Mouse (Mus musculus) embryo, embryonic 11.5 days (tissue): ENCODE measurements around the gene Pir.

Experiments
- DNase-seq: peaks from one replicate; pipeline ENCODE4 v3.0.0-alpha.2; 2012; ENCODE audit warnings: low read depth, low spot score

Gene Pir

GRCm38 (mm10) chrX:164269285-164269761, at the start of gene Pir:
Gene Pir (plus strand): TSS chrX:164269371.
- peak; percentile 20 for DNase-seq

GRCm38 (mm10) chrX:164221989-164222388, 47.2 kb upstream of the Pir start:
- no peak for DNase-seq

- no peak for DNase-seq
These were observed 35.8 kb upstream of the Pir start for GRCm38 (mm10) chrX:164233380-164233779.

GRCm38 (mm10) chrX:164245714-164246113, 23.5 kb upstream of the Pir start:
- no peak for DNase-seq

- DNase-seq, result no peak
These were observed 22.4 kb upstream of the Pir start for GRCm38 (mm10) chrX:164246722-164247121.

GRCm38 (mm10) chrX:164256527-164256926, 12.6 kb upstream of the Pir start:
- DNase-seq, result no peak

- no peak for DNase-seq
These were observed 11.1 kb upstream of the Pir start, which contains the start of gene Bmx for GRCm38 (mm10) chrX:164258057-164258456. Gene Bmx (minus strand): TSS chrX:164258193.

- no peak for DNase-seq
These were observed 10.5 kb upstream of the Pir start for GRCm38 (mm10) chrX:164258662-164259061.

GRCm38 (mm10) chrX:164262286-164262685, 6.9 kb upstream of the Pir start:
- DNase-seq, result no peak

GRCm38 (mm10) chrX:164264861-164265260, 4.3 kb upstream of the Pir start:
- no peak for DNase-seq

GRCm38 (mm10) chrX:164270603-164271002, 1.4 kb downstream of the Pir start:
- no peak for DNase-seq

GRCm38 (mm10) chrX:164275536-164275935, 6.4 kb downstream of the Pir start:
- DNase-seq, result no peak

- DNase-seq, result no peak
These were observed 11.9 kb downstream of the Pir start for GRCm38 (mm10) chrX:164280918-164281647.

GRCm38 (mm10) chrX:164283808-164284207, 14.6 kb downstream of the Pir start:
- DNase-seq, result no peak

- DNase-seq, result no peak
These were observed 17.9 kb downstream of the Pir start for GRCm38 (mm10) chrX:164287077-164287476.

- no peak for DNase-seq
These were observed 22.0 kb downstream of the Pir start for GRCm38 (mm10) chrX:164291147-164291546.

GRCm38 (mm10) chrX:164306250-164306649, 37.1 kb downstream of the Pir start:
- DNase-seq, result no peak

GRCm38 (mm10) chrX:164313876-164314275, 44.7 kb downstream of the Pir start:
- no peak for DNase-seq

- no peak for DNase-seq
These were observed 49.4 kb downstream of the Pir start for GRCm38 (mm10) chrX:164318554-164318953.

- no peak for DNase-seq
These were observed 50.9 kb downstream of the Pir start for GRCm38 (mm10) chrX:164320031-164320430.

GRCm38 (mm10) chrX:164322492-164322891, 53.3 kb downstream of the Pir start:
- no peak for DNase-seq

GRCm38 (mm10) chrX:164323391-164323913, 54.3 kb downstream of the Pir start:
- DNase-seq, result peak; percentile 4

- DNase-seq, result no peak
These were observed 61.2 kb downstream of the Pir start for GRCm38 (mm10) chrX:164330351-164330750.
